Mouse (Mus musculus) skeletal muscle tissue, adult 2 months (tissue): ENCODE data around the gene Ccdc34.

ENCODE experiments used
- DNase-seq: peaks from one replicate; pipeline ENCODE4 v3.0.0-alpha.2; 2012; ENCODE audit warnings: low read depth, low spot score

Ccdc34 gene

DNA sequence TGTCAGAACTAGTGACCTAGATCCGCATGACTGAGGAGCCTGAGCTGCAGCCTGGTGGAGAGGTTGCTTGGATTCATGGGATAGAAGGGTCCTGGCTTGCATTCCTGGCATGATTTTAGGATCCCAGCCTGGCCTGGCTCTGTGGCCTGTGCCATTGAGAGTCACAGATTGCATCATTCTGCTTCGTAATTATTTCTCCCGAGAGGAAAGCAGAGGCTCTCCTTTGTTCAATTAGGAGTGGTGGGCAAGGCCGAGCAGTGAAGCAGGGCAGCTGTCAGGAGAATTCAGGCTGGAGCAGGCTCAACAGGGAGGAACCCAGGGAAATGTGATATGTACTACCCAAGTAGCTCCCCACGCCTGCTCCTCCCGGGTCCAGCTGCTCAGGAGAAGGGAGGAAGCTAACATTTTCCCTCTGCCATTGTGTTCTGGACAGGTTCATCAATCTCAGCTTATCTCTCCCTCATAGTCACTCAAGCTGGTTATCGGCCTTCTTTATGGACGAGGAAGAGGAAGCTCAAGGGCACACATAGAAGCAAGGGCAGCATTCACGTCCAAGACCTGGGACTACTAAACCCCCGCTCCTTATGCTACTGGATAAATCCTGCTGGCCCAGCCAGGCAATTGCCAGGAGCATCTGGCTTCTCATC lies 162.2 kb downstream of the Ccdc34 start:
- peak; percentile 63 for DNase-seq

DNA sequence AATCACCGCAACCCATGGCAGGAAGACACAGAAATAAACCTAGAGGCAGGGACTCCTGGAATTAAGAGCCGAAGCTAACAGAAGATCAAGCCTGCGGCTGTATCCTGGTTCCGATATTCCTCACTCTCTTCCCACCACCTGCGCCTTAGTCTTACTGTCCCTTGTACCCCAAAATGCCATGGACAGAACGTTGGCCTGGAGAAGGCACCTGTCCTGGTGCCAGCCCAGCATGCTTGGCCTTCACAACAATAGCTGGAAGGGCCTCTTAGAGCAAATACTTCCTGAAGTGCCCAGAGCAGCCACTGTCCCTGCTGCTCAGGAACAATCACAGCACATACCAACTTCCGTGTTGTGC lies 162.7 kb downstream of the Ccdc34 start:
- DNase-seq: no peak

DNA sequence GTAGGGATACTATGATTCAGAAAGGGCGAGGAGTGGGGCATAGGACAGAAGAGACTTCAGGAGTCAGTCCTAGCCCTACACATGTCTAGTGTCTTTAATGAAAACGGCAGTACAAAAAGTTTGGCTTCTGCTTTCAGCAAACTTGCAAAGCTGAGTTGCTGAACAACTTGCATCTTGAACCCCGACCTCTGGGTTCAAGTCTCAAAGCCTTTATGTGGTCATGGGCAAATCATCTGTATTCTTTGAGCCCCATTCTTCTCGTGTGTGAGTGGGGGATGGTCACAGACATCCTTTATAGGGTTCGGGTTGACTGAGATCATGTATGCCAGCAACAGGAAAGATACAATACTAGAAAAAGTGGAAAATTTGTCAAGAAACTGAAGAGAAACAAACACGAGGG lies 164.0 kb downstream of the Ccdc34 start:
- DNase-seq: no peak

DNA sequence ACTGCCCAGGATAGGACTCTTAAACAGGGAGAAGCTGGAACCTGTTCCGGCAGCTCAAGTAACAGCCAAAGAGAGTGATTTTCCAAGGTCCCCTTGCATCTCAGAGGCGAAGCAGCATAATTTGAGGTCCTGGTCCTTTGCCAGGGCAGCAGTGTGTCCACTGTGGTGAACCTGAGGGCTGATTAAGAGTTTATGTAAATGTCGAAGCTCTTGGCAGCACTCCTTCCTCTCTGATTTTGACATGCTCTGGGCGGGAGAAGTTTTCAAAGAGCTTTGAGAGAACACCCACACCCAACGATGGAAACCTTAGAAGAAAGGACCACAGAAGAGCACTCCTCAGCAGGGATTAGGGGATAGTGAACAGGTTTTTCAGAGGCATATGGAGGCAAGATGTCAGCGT lies 164.6 kb downstream of the Ccdc34 start:
- no peak for DNase-seq

DNA sequence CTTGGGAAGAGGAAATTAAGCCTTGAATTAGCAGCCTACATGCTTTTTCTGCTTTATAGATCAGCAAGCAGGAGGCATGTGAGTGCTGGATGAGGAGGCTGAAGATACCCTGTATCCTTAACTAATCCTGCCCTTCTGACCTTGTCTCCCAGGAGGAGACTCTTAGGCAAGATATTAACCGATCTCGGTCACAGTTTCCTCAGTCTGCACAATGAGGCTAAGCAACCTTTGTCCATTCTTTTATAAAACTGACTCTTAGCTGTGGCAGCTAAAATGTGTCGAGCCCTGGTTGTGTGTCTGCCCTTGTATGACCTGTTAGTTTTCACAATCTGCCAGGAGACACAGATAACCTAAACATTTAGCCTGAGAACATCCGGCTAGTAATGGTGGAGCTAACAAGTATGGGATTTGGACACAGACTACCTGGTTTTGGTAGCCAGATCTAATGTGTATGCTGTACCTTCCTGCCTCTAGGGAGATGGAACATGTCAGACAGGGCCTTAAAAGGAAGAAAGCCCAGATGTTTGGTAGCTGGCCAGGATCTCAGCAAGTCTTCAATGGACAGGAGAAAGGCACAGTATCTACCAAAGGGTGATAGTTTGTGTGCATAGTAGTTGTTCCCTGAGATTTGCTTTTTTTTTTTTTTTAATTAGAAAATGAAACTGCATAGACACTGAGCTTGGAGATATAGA lies 165.3 kb downstream of the Ccdc34 start:
- DNase-seq: no peak

DNA sequence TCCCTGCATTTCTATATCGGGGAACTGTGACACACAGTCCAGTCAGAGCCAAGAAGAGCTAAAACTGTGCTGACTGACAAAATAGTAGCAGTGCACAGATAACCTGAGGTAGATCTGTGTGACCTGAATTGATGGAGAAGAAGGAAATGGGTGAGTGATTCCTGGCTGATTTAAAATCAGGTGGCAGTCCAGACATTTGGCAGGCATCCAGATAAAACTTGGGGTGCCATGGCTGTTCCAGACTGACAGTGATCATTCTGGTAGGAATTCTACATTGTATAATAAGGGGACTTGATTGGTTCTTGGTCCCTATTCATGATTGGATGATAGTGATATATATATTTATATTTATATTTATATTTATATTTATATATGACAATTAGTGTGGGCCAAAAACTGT lies 166.5 kb downstream of the Ccdc34 start:
- DNase-seq: no peak

DNA sequence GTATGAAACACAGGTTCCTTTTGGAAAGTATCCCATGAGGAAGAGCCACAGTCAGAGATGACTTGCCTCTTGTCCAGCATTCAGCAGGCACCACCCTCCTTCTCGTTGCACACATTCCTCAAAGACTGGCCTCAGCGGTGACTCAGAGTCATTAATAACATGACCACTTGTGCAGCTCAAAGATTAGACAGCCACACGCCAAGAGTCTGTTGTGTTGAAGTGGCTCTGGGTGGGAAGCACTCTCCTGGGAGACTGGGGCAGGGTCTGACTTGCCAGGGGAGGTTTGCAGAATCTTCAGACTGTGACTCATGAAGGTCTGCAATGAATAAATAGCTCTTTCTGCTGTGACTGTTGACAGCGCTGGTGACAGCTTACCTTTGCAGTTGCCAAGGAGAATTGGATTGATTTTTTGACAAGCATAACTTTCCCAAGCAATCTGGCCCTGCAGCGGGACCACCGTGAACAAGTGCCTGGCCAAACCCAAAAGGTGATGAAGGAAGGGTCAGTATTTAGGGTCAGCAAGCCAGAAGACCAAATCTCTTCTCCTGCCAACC lies 168.9 kb downstream of the Ccdc34 start:
- DNase-seq: peak; percentile 78

DNA sequence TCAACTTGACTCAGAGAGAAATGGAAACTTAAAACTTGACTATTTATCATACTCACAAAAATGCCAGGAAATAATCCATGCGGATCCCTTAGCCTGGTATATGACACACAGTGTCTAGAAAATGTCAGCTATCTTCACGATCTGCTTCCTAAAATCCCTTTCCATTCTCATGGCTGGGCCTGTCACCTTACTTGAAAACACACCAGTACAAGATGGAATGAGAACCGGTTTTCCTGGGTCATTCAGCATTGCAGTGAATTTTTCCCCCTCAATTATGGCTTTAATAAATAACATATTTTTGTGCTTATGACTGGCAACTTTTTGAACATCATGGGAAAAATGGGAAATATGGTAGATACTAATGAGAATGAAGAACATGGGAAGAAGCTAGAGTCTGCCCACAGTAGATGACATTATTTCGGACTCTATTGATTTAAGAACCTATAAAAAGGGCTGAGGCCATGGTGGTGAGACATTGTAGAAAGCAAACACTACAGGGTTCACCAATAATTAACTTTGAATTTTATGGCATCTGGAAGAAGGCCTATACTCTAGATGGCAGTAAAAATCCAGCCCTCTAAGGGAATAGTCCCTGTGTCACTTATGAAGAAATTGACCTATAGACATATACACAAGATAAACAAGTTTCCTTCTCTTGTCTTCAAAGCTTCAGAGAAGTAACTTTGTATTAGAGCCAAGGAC lies 171.2 kb downstream of the Ccdc34 start:
- DNase-seq: no peak

DNA sequence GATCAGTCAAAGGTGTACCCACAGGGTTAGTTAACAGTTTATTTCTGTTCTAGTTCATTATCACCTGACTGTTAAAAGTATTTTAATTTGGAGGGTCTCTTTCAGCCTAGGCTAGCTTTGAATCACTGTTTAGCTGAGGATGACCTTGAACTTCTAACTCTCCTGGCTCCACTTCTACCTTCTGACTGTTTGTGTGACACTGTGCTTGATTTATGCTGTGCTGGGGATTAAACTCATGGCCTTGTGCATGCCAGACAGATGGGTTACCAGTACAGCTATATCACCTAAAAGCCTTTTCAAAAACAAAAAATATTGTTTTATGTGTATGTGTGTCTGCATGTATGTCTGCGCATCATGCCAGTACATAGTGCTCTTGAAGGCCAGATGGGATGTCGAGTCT lies 172.8 kb downstream of the Ccdc34 start:
- no peak for DNase-seq

DNA sequence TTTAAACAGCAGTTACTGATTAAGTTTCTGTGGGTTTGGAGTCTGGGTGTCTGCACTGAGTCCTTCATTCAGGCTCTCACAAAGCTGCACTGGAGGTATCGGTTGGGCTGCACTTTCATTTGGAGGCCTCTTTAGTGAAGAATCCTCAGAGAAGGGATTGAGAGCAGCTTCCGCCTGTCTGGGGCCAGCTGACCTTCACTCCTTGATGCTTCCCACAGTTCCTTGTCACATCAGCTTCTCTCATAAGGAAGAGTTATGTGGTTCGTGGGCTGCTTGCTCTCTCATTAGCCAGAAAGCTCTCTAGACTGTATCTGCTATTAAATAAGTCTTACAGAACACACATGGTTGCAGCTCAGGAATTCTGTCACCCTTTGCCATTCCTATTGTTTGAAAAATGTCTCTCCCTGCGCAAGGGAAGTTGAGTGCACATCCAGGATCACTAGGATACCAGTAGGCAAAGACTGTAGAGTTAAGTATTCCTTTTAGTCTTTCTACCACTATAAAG lies 173.6 kb downstream of the Ccdc34 start:
- DNase-seq: no peak

DNA sequence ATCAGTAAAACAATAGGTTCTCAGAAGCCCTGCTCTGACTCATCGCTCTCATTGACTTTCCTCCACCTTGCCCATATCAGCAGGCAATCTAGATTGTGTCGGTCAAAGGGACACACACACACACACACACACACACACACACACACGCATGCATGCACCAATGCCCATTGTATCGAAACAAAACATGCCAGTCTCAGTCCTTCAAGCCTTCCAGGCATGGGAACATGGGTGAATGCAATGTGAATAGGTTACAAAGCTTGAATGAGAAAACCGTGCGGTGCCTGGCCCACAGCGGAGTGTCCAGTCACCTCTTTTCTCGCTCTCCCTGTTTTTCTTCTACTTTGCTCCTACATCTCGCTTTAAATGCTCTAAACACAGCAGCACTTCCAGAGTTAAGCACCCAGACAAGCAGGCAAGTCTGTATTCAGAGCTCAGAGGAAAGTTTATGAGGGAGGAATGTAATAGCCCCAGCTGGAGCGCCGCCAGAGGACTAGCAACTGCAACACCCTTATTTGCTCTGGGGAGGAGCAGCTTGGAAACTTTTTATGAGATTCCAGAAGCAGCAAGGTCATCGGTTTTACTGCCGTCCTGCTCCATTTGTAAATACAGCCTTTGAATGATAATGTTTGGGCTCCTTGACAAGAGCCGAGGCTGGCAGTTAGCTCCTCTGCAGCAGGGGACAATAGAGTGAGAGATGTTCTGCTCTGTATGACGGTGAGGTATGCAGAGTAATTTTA lies 174.5 kb downstream of the Ccdc34 start:
- peak; percentile 86 for DNase-seq

DNA sequence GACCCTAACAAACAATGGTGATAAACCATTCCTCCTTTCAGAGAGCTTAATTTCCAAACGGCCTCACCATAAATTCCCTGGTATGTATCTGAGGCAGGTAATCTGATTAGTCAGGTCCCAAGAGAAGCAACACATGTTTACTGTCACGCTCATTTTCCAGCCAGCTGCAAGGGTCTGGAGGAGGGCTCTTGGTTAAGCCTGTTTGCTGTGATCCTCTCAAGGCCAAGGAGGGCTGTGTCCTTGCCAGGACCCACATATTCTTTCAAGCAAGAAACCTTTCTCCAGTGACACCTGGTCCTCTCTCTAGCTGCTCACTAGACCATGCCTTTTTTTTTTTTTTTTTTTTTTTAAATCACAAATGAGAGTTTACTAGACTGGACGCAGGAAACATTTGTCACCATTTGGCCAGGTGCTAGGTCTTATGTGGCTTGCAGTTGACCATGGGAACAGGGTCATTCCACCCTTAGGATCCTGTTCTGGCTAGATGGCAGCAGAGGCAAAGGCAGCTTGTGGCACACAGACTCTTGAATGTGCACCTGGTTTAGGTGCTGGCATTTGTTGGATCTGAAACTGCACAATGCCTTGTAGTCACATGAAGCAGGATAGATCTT lies 175.2 kb downstream of the Ccdc34 start:
- DNase-seq: no peak

DNA sequence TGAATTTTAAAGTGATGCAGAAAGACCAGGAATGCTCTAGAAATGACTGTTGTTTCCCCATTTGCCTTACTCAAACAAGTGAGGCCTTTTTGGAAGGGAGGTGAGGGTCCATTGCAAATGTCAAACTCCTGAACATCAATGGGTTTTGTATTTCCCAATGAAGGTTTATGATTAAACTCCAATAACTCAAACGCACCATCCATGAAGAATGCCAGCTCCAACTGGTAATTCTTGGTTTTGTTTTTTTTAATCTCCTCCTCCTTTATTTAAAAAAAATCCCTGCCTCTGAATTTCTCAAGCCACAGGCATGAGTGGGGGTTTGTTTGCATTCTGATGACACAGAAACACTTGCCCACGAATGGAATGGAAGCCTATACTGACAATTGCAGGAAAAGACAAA lies 178.9 kb downstream of the Ccdc34 start:
- no peak for DNase-seq

DNA sequence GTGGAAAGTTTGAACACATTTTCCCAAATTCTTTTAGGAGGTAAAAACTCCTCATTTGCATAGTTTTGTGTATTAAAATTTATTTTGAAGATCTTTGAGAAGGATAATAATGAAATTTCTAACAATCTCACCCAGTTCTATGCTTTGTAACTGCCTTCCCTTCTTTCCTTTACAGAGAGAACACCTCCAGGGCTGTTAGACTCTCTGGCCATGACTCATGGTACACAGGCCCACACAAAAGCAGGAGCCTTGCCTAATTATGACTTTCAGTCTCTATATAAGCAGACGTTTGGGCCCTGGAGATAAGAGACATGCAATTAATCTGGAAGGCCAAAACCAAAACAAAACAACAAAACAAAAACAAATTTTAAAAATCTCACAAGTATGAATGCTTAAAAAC lies 182.0 kb downstream of the Ccdc34 start:
- DNase-seq: no peak

DNA sequence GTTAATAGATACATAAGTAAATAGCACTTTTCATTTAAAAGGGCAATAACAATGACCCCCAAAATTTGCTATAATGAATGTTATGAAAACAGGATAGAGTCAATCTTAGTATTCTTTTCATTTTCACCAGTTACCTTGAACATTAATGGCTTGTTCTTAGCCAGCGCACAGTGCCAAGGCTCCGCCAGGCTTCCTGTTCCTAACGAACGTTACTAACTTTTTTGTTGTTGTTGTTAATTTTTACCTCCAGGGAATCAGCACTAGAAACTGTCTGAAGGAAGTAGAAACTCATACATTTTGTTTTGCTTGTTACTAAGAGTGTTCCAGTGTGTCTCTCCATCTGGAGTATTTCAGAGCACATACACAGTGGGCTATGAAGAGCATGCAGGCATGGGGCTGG lies 184.2 kb downstream of the Ccdc34 start:
- DNase-seq: no peak

DNA sequence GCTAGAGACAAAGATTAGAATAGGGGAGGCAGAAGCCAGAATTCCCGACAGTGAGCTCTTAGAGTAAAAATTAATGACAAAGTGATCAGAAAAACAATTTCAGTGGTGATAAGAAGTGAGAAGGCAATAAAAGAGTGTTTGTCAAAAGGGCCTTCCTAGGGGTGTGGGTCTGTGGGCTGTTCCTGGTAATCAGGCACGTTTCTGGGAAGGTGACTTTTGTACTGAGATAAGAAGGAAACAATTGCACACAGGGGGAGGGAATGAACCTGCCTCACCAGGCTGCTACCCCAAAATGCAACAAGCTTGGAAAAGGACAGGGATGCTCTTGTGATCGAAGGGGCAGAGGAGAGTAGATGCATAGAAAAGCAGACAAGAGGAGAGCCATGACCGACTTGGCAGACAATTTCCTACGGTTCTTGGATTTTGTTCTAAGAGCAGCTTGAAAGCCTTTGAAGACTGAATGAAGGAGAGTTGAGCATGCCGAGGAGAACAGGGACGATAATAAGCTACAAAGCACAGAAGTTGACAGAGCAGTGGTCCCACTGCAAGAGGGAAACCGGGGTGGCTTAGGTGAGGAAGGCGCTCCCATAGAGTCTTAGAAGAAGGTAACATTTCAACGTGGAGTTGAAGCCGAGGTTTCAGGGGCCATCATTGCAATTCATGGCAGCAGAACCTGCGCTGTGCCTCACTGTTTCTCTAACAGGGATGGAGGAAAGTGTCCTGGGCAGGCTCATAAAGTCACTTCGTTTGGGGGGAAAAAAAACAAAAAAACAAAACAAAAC lies 185.3 kb downstream of the Ccdc34 start:
- DNase-seq: no peak

DNA sequence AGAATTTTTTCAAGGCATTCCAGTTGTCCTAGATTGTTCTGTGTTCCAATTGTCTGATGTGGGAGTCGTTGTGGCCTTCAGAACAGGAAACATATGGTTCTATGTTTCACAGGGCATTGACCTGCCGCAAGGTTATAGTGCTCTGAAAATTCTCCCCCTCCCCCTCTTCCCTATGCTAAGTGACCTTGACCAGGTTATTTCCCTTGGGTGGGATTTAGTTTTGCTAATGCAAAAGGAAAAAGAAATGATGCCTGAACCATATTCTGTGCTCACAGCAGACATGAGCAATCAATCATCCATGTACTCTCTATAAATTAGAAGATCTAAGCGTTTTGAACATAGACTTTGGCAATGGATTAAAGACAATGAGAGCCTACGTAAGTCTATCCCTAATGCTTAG lies 186.6 kb downstream of the Ccdc34 start:
- DNase-seq: no peak

DNA sequence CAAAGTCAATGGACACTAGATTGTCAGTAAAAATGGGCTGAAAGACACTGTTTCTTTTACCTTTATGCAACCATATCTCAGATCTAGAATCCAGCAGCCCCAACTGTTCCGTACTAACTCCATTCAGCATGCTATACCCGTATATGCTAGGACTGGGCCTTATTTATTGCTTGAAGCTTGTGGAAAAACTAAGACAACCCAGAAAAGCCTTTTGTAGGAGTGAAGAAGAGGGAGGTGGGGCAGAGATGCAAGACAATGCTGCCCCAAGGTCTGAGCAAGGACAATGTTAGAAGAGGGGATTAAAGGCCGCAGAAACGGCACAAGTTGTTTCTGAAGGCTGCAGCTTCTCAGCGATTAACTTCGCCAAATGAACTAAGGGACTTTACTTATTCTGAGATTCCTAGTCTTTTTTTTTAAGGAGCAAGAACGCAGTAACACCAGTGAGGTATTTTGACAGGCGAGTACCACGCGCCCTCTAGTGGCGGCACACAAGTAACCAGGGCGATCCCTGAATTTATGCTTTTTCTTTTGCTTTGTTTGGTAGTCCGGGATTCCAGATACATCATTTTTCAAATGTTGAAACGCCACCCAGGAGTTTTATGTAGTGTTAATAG lies 187.2 kb downstream of the Ccdc34 start:
- peak; percentile 53 for DNase-seq

DNA sequence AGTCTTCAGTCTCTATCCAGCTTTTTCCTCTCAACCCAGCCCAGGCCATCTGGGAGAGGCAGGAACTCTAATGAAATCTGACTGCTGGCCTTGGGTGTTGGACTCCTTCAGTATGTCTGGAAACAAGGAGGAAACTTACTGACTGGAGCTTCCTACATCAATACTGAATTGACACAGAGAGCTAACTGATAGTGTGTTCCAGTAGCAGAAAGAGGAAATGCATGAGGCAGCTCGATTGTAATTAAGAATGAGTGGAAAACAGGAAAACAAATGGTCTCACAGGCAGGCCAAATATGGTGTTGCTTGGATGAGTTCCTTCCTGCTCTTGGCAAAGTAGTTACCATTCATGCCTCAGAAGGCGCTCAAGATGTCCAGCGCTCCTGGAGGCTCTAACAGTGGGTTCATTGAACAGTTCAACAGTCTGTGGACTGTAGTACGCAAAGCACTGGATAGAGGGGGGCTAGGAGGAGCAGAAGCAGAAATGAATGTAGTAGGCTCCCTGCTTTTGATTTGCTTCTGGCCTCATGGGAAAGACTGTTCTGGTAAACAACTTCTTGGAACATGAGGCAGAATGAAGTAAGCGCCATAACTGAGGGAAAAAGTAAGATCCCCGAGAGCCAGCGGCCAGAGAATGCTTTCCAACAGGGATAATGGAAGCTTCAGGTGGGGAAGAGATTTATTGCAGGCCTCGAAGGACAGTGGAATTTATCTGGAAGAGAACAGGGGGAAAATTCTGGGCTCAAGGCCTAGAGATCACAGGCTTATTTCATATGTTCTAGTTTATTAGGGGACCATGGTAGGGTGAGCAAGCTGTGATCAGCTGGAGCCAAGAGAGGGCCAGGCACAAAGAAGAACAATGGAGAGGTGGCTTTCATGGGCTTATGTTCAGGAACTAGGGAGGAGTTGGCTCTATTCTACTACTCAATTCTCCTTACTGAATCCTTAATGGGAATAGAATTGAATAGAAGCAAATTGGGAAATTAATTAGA lies 193.2 kb downstream of the Ccdc34 start:
- DNase-seq: peak; percentile 78
